In genomic region chr4:134588951-134589350, GRCm38 (mm10) we compare ENCODE assay signal across 12 mouse cellular contexts. TPM values are rescaled to one million over a fixed set of nuclear protein-coding genes. Genes with fewer than 3 reads are reported as not detected.
DNase-seq lines count a peak whose midpoint lies in the region; TF ChIP-seq lines count a peak whose summit lies in the region.
"Had no signal": no experiment of that assay in that cellular context is flagged by ENCODE, and none has a peak within 500 bp of the region (broad histone marks: within the 10 kb centered on the region; RNA-seq: fewer than 3 reads in every experiment).

No protein-coding gene starts in this region.

- TF ChIP-seq POLR2A in bone marrow macrophage, adult 2 months (IDR thresholded peaks at IDR 0.05; ENCODE audit: borderline replicate concordance, low read depth, low read length): no peak

- intact Hi-C loops in left cerebral cortex, postnatal 36 days (cut with DNase I): no loop called here

- no peak overlapping the region for H3K4me3 ChIP-seq in bone marrow macrophage, adult 2 months (ENCODE audit: insufficient read depth, low read length)
- H3K4me3 ChIP-seq: limb, embryonic 12.5 days had no signal

- peak; percentile 84 for DNase-seq in 3134 (ENCODE audit: extremely low read depth, insufficient read length, low spot score)
- DNase-seq in 3T3-L1 (ENCODE audit: low read depth, low spot score): peak; percentile 89
- peak; percentile 34 for DNase-seq in lung, postnatal 14 days
- no peak for DNase-seq in right cerebral cortex, postnatal 25 days
- no peak for DNase-seq in left cerebral cortex, postnatal 36 days (ENCODE audit: low spot score in 2 of 2)
- no peak for DNase-seq in kidney, adult 9 months
- DNase-seq in thymus, postnatal 10 days (ENCODE audit: low spot score in 2 of 2): no peak
- DNase-seq: gastrocnemius, postnatal 36 days; heart, postnatal 14 days; kidney, postnatal 10 days had no signal

- H3K27ac ChIP-seq in bone marrow macrophage, adult 2 months (ENCODE audit: insufficient read depth, low read depth, low read length): peak overlapping the region; percentile 97
- H3K27ac ChIP-seq: limb, embryonic 12.5 days had no signal

- peaks cover 63% of the 10 kb centered on the region for H3K4me1 ChIP-seq in bone marrow macrophage, adult 2 months (ENCODE audit: control insufficient read depth, insufficient read depth, low read length)

- no peak for TF ChIP-seq CTCF in bone marrow macrophage, adult 2 months (IDR thresholded peaks at IDR 0.05; ENCODE audit: low read depth, low read length)

RNA-seq across cellular contexts. Expression of gene Selenon, which starts 37.0 kb away (rescaled TPM):
- 28.4 and 33.3 TPM in 2 replicates for polyA plus RNA-seq in bone marrow macrophage, adult 2 months (2012; ENCODE audit: insufficient read depth, insufficient read length, missing spikeins)
- total RNA-seq in left cerebral cortex, postnatal 36 days (2021): 10 to 100 TPM; 19.6 to 21.2 TPM

RNA-seq across cellular contexts. Expression of gene Mtfr1l, which starts 53.8 kb away (rescaled TPM):
- polyA plus RNA-seq in bone marrow macrophage, adult 2 months (2012; ENCODE audit: insufficient read depth, insufficient read length, missing spikeins): 58.9 and 59.7 TPM in 2 replicates
- total RNA-seq in left cerebral cortex, postnatal 36 days (2021): 10 to 100 TPM; 61.9 to 70.2 TPM

Comparison
In these comparisons a context has a peak if more than half of its experiments do, and no peak if none do; other contexts are left out.
1. DNase-seq: peak in 3134 (single experiment), 3T3-L1 (single experiment) and lung, postnatal 14 days (single experiment); none in right cerebral cortex, postnatal 25 days (single experiment), left cerebral cortex, postnatal 36 days (0 of 2), kidney, adult 9 months (single experiment) and thymus, postnatal 10 days (0 of 2).